Mouse (Mus musculus) stomach, postnatal 0 days (tissue): ENCODE measurements around the gene Ppfia3. TPM values are rescaled to one million over a fixed set of nuclear protein-coding genes. Genes with fewer than 3 reads are reported as not detected.

Source experiments
- ATAC-seq: fragments of 200-750 bp; cut with Nextera tagmentation; 2 replicates; pipeline ENCODE4 v1.8.0; 2017; ENCODE audit not compliant: low FRiP score, low TSS enrichment
- DNase-seq: peaks from one replicate; pipeline ENCODE4 v3.0.0-alpha.2; 2016; ENCODE audit warnings: low spot score
- H3K27ac ChIP-seq: fragments of 300-500 bp; sonication (generic); replicated peaks from 2 replicates; pipeline ENCODE4 v1.5.1; 2014; ENCODE audit warnings: mild to moderate bottlenecking, control low read depth
- H3K27me3 ChIP-seq: fragments of 300-500 bp; sonication (generic); 2 replicates; pipeline ENCODE4 v1.6.1; 2014; ENCODE audit warnings: low read length; ENCODE audit not compliant: control insufficient read depth, insufficient read depth
- H3K36me3 ChIP-seq: fragments of 300-500 bp; sonication (generic); 2 replicates; pipeline ENCODE4 v1.6.1; 2014; ENCODE audit warnings: low read length, mixed read lengths; ENCODE audit not compliant: control insufficient read depth, insufficient read depth
- H3K4me1 ChIP-seq: fragments of 300-500 bp; sonication (generic); replicated peaks from 2 replicates; pipeline ENCODE4 v1.6.1; 2014; ENCODE audit warnings: antibody characterized with exemption; ENCODE audit not compliant: control insufficient read depth, insufficient read depth
- H3K4me2 ChIP-seq: fragments of 300-500 bp; sonication (generic); replicated peaks from 2 replicates; pipeline ENCODE4 v1.6.1; 2014; ENCODE audit warnings: low read depth, mild to moderate bottlenecking, control low read depth, moderate library complexity
- H3K4me3 ChIP-seq: fragments of 300-500 bp; sonication (generic); 2 replicates; pipeline ENCODE4 v1.5.1; 2014; ENCODE audit warnings: low read depth, low read length, control low read depth
- H3K9ac ChIP-seq: fragments of 300-500 bp; sonication (generic); 2 replicates; pipeline ENCODE4 v1.6.1; 2014; ENCODE audit warnings: mild to moderate bottlenecking, low read length, control low read depth, mixed read lengths
- H3K9me3 ChIP-seq: fragments of 300-500 bp; sonication (generic); 2 replicates; pipeline ENCODE4 v1.6.1; 2016; ENCODE audit warnings: low read length; ENCODE audit not compliant: control insufficient read depth
- CTCF ChIP-seq: IDR thresholded peaks from 2 replicates; pipeline ENCODE4 v1.5.1; 2016; ENCODE audit warnings: antibody characterized with exemption, low read depth, mild to moderate bottlenecking, moderate library complexity
- EP300 ChIP-seq: optimal IDR thresholded peaks from 2 replicates; pipeline ENCODE3; 2016; ENCODE audit warnings: antibody characterized with exemption
- WGBS: fragments of 180-500 bp; shearing (Covaris S2); extraction: QIAGEN DNeasy Blood & Tissue Kit; methylation state at CpG from one replicate; pipeline ENCODE4 v1.1.7; 2014; 5-methylcytosine and 5-hydroxymethylcytosine counted together
- polyA plus RNA-seq: library from polyadenylated mRNA; unstranded; fragments of >200 nt; fragmentation: Nextera tagmentation; extraction: Ambion mirVana; gene quantifications from 2 replicates; pipeline ENCODE4 v1.2.1, GENCODE M21; 2015

Ppfia3 gene
- polyA plus RNA-seq, 1 experiment from 2014 or later = 6.0 TPM

DNA sequence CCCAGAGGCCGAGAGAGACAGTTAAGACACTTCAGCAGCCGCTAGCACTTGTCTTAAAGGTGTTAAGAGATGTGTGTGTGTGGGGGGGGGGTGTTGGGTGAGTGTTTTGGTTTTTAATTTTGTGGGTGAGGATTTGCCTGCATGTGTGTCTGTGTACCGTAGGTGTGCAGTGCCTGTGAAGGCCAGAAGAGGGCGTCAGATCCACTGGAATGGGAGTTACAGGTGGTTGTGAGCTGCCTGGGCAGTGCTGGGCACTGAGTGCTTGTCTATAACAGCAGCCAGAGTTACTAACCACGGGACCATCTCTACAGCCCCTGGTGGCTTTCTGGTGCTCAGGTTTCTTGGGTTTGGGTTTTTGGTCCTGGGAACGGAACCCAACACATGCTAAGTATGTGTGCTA is 35.3 kb downstream of the Ppfia3 start:
- H3K9me3 ChIP-seq = no peaks in the 10 kb centered on the region
- no peak overlapping the region for H3K4me3 ChIP-seq
- H3K36me3 ChIP-seq = no peaks in the 10 kb centered on the region
- ATAC-seq = no peak
- no peak overlapping the region for H3K4me2 ChIP-seq
- no peak for DNase-seq
- H3K27ac ChIP-seq = no peak overlapping the region
- TF ChIP-seq EP300 = no peak
- peak; percentile 45 for TF ChIP-seq CTCF
- H3K9ac ChIP-seq = no peak overlapping the region
- 82% methylated on average over 6 of the region's 6 CpGs for WGBS
- H3K27me3 ChIP-seq = no peaks in the 10 kb centered on the region
- H3K4me1 ChIP-seq = peaks cover 8% of the 10 kb centered on the region

DNA sequence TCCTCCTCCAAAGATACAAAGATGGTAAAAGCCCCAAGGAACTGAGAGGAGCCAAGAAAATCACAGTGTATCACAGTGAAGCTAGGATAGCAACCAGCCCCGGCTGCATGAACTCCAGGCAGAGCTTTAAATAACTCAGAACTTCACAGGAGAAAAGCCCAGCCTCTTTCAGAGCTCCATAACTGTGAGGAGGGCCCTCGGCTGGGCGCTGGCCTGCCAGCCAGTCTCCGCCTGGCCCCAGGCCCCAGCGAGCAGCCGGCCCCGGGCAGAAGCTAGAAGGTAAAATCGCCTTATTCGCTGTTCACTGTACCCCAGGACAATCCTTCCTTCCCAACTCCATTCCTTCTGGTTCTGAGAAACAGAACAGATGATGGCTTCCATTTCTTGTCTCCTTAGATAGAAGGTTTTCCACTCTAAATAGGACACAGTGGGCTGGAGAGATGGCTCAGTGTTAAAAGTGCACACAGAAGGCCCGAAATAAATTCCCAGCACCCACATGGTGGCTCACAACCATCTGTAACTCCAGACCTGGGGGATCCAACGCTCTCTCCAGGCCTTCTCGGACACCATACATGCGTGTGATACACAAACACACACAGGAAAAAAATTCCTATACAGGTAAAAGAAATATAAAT is 37.9 kb downstream of the Ppfia3 start:
- H3K9me3 ChIP-seq = no peaks in the 10 kb centered on the region
- H3K36me3 ChIP-seq = peaks cover 5% of the 10 kb centered on the region
- no peak overlapping the region for H3K4me3 ChIP-seq
- 74% methylated on average over 13 of the region's 13 CpGs for WGBS
- H3K9ac ChIP-seq = no peak overlapping the region
- H3K27ac ChIP-seq = 0 out of 2 replicates have a peak overlapping the region, but pooled peaks have one; percentile 30
- H3K27me3 ChIP-seq = no peaks in the 10 kb centered on the region
- H3K4me2 ChIP-seq = no peak overlapping the region
- TF ChIP-seq CTCF (no peak), EP300 (no peak)
- ATAC-seq (no peak), DNase-seq (no peak)
- H3K4me1 ChIP-seq = peaks cover 3% of the 10 kb centered on the region; the same call in 1 of the 2 replicates

DNA sequence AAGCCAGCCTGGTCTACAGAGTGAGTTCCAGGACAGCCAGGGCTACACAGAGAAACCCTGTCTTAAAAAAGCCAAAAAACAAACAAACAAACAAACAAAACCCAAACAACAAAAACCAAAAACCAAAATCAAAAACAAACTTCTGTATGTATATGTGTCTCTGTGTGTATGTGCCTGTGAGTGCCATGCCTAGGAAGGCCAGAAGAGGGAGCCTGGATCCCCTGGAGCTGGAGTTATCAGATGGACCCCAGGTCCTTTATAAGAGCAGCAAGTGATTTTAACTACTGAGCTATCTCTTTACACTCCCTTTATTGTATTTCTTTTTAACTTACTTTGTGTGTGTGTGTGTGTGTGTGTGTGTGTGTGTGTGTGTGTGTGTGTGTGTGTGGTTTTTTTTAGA is 41.0 kb downstream of the Ppfia3 start:
- no peak overlapping the region for H3K27ac ChIP-seq
- TF ChIP-seq CTCF = peak; percentile 47
- no peak for TF ChIP-seq EP300
- H3K9me3 ChIP-seq = no peaks in the 10 kb centered on the region
- no peak overlapping the region for H3K4me3 ChIP-seq
- ATAC-seq = no peak
- no peaks in the 10 kb centered on the region for H3K27me3 ChIP-seq
- H3K4me2 ChIP-seq = no peak overlapping the region
- no peaks in the 10 kb centered on the region for H3K4me1 ChIP-seq
- peaks cover 5% of the 10 kb centered on the region for H3K36me3 ChIP-seq
- no peak for DNase-seq
- H3K9ac ChIP-seq = no peak overlapping the region

DNA sequence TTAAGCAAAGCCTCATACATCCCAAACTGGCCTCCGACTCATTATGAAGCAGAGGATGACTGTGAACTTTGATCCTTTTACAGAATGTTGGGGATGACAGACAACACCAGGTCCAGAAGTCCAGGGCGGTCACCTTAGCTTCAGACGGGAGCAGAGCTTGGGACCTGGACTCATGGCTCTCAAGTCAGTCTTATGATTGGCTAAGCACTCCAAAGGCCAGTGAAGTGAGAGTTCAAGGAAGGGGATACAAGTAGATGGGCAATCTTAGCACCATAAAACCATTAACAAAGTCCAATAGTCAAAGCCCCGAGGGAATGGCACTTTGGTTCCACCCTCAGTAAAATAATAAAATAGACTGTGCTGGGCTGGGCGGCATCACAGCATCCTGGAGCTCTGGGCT is 43.8 kb downstream of the Ppfia3 start:
- H3K4me1 ChIP-seq = no peaks in the 10 kb centered on the region
- no peaks in the 10 kb centered on the region for H3K27me3 ChIP-seq
- H3K36me3 ChIP-seq = peaks cover 8% of the 10 kb centered on the region
- no peak overlapping the region for H3K4me3 ChIP-seq
- DNase-seq = no peak
- TF ChIP-seq CTCF = no peak
- no peak for TF ChIP-seq EP300
- H3K4me2 ChIP-seq = no peak overlapping the region
- no peak overlapping the region for H3K27ac ChIP-seq
- H3K9me3 ChIP-seq = no peaks in the 10 kb centered on the region
- 91% methylated on average over 5 of the region's 5 CpGs for whole genome bisulfite sequencing
- ATAC-seq = no peak
- no peak overlapping the region for H3K9ac ChIP-seq

DNA sequence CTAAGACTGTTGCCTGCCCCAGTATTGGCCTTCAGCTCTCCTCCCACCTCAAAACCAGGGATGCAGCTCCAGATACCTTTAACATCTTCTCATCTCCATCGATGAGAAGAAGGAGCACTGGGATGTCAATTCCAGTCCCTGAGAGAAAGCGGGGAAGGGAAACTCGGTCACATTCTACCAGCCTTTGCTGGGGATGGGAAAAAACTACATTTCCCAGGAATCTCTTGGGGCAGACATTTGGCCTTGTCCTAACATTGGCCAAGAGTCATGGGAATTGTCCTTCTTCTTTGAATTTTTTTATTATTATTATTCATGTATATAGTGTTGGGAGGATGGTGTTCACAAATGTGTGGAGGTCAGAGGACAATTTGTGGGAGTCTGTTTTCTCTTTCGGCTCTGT is 44.6 kb downstream of the Ppfia3 start:
- no peaks in the 10 kb centered on the region for H3K9me3 ChIP-seq
- no peaks in the 10 kb centered on the region for H3K4me1 ChIP-seq
- H3K4me2 ChIP-seq = no peak overlapping the region
- no peak overlapping the region for H3K4me3 ChIP-seq
- H3K27me3 ChIP-seq = no peaks in the 10 kb centered on the region
- no peak overlapping the region for H3K9ac ChIP-seq
- TF ChIP-seq CTCF (no peak), EP300 (no peak)
- no peak overlapping the region for H3K27ac ChIP-seq
- DNase-seq = no peak
- WGBS = 90% methylated on average over 4 of the region's 4 CpGs
- H3K36me3 ChIP-seq = peaks cover 8% of the 10 kb centered on the region
- no peak for ATAC-seq

DNA sequence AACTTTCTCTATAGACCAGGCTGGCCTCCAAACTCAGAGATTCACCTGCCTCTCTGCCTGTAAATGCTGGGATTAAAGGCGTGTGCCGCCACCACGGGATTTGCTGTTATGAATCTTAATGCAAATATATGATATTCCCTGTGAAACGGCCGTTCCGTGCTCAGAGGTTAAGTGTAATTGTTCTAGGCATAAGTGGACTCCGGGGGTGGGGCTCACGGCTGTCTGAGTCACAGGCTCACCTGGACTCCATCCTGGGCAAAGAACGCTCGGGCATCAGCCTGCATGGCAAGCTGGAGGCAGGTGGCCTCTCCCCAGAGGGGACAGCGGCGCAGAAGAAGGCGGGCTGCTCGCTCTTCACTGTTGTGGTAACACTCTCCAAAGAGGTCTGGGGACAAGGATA is 50.3 kb downstream of the Ppfia3 start:
- 81% methylated on average over 14 of the region's 14 CpGs for WGBS
- DNase-seq (peak; percentile 84), ATAC-seq (peak; percentile 74)
- TF ChIP-seq EP300 = no peak
- TF ChIP-seq CTCF = no peak
- Histone ChIP-seq H3K9me3 (no peaks in the 10 kb centered on the region), H3K9ac (no peak overlapping the region), H3K4me2 (no peak overlapping the region), H3K4me1 (no peaks in the 10 kb centered on the region), H3K27ac (0 out of 2 replicates have a peak overlapping the region, but pooled peaks have one; percentile 24), H3K4me3 (no peak overlapping the region), H3K36me3 (peaks cover 6% of the 10 kb centered on the region; the same call in 1 of the 2 replicates), H3K27me3 (no peaks in the 10 kb centered on the region)
